Mouse (Mus musculus): Measurements from ENCODE around the gene Tbc1d10a. TPM values are rescaled to one million over a fixed set of nuclear protein-coding genes. Genes with fewer than 3 reads are reported as not detected.
"Not testable (repeated sequence)": the region's sequence is repeated elsewhere in the genome, so short reads cannot be mapped to it uniquely, and the experiment has no call there.

The Tbc1d10a gene
- polyA plus RNA-seq, 1 experiment from 2014 or later, result 35.0 TPM

GRCm38 (mm10) chr11:4158676-4159075, 27.9 kb upstream of the Tbc1d10a start:
- Histone ChIP-seq H3K4me1 (peaks cover 37% of the 10 kb centered on the region), H3K9ac (no peak overlapping the region), H3K27ac (no peak overlapping the region), H3K36me3 (replicated peaks) (peaks cover 9% of the 10 kb centered on the region; the same call in 1 of the 2 replicates), H3K4me2 (no peak overlapping the region), H3K4me3 (no peak overlapping the region), H3K9me3 (no peaks in the 10 kb centered on the region), H3K27me3 (replicated peaks) (no peaks in the 10 kb centered on the region)
- 91% methylated on average over 3 of the region's 3 CpGs for WGBS
- no peak for ATAC-seq (replicated peaks)

GRCm38 (mm10) chr11:4159808-4160708, 26.5 kb upstream of the Tbc1d10a start, which contains the start of the genes Ccdc157 and Sf3a1:
TSS of gene Ccdc157 (minus strand) at chr11:4160293.
TSS of gene Sf3a1 (plus strand) at chr11:4160350.
- peak within 1 kb of the TSS; percentile 89 for H3K9ac ChIP-seq
- peak within 1 kb of the TSS; percentile 81 for H3K4me2 ChIP-seq
- peak within 1 kb of the TSS; percentile 94 for H3K27ac ChIP-seq
- H3K4me3 ChIP-seq, result peak within 1 kb of the TSS; percentile 88
- H3K4me1 ChIP-seq, result peaks cover 49% of the 10 kb centered on the region
- H3K27me3 ChIP-seq (replicated peaks), result no peaks in the 10 kb centered on the region
- ATAC-seq (replicated peaks), result peak; percentile 97
- H3K36me3 ChIP-seq (replicated peaks), result peaks cover 13% of the 10 kb centered on the region
- H3K9me3 ChIP-seq, result no peaks in the 10 kb centered on the region
- under 1% methylated on average over 54 of the region's 54 CpGs for WGBS

- peak overlapping the region; percentile 89 for H3K9ac ChIP-seq
- no peaks in the 10 kb centered on the region for H3K27me3 ChIP-seq (replicated peaks)
- WGBS, result 8% methylated on average over 15 of the region's 15 CpGs
- peak overlapping the region; percentile 88 for H3K4me3 ChIP-seq
- 0 out of 2 replicates have a peak, but pooled peaks have one; percentile 9 for ATAC-seq (replicated peaks)
- peaks cover 16% of the 10 kb centered on the region for H3K36me3 ChIP-seq (replicated peaks)
- H3K27ac ChIP-seq, result peak overlapping the region; percentile 94
- H3K4me2 ChIP-seq, result peak overlapping the region; percentile 81
- H3K4me1 ChIP-seq, result peaks cover 49% of the 10 kb centered on the region
- no peaks in the 10 kb centered on the region for H3K9me3 ChIP-seq
These were observed 25.7 kb upstream of the Tbc1d10a start for GRCm38 (mm10) chr11:4160758-4161480.

- ATAC-seq (replicated peaks), result no peak
- Histone ChIP-seq H3K27me3 (replicated peaks) (no peaks in the 10 kb centered on the region), H3K27ac (no peak overlapping the region), H3K4me2 (no peak overlapping the region), H3K4me1 (peaks cover 43% of the 10 kb centered on the region), H3K36me3 (replicated peaks) (peaks cover 48% of the 10 kb centered on the region), H3K4me3 (no peak overlapping the region), H3K9ac (no peak overlapping the region), H3K9me3 (no peaks in the 10 kb centered on the region)
- 94% methylated on average over 2 of the region's 2 CpGs for WGBS
These were observed 21.9 kb upstream of the Tbc1d10a start for GRCm38 (mm10) chr11:4164701-4165100.

- no peaks in the 10 kb centered on the region for H3K27me3 ChIP-seq (replicated peaks)
- H3K27ac ChIP-seq, result no peak overlapping the region
- 92% methylated on average over 7 of the region's 7 CpGs for WGBS
- H3K4me1 ChIP-seq, result peaks cover 31% of the 10 kb centered on the region
- H3K4me2 ChIP-seq, result no peak overlapping the region
- ATAC-seq (replicated peaks), result no peak
- H3K36me3 ChIP-seq (replicated peaks), result peaks cover 66% of the 10 kb centered on the region
- no peak overlapping the region for H3K9ac ChIP-seq
- no peak overlapping the region for H3K4me3 ChIP-seq
- H3K9me3 ChIP-seq, result no peaks in the 10 kb centered on the region
These were observed 20.0 kb upstream of the Tbc1d10a start for GRCm38 (mm10) chr11:4166467-4167090.

GRCm38 (mm10) chr11:4174586-4174985, 12.0 kb upstream of the Tbc1d10a start:
- H3K27ac ChIP-seq, result no peak overlapping the region
- ATAC-seq (replicated peaks), result 0 out of 2 replicates have a peak, but pooled peaks have one; percentile 37

GRCm38 (mm10) chr11:4177716-4178115, 8.9 kb upstream of the Tbc1d10a start:
- H3K4me1 ChIP-seq, result no peaks in the 10 kb centered on the region
- no peak for ATAC-seq (replicated peaks)
- WGBS, result 92% methylated on average over 4 of the region's 4 CpGs
- peaks cover 93% of the 10 kb centered on the region for H3K36me3 ChIP-seq (replicated peaks)
- no peak overlapping the region for H3K9ac ChIP-seq
- H3K27ac ChIP-seq, result no peak overlapping the region
- no peak overlapping the region for H3K4me3 ChIP-seq
- H3K4me2 ChIP-seq, result no peak overlapping the region
- no peaks in the 10 kb centered on the region for H3K9me3 ChIP-seq
- no peaks in the 10 kb centered on the region for H3K27me3 ChIP-seq (replicated peaks)

More at GRCm38 (mm10) chr11:4174586-4174985, 12.0 kb upstream of the Tbc1d10a start:
- H3K9ac ChIP-seq, result no peak overlapping the region
- H3K4me2 ChIP-seq, result no peak overlapping the region
- 78% methylated on average over 5 of the region's 5 CpGs for WGBS
- peaks cover 96% of the 10 kb centered on the region for H3K36me3 ChIP-seq (replicated peaks)
- H3K27me3 ChIP-seq (replicated peaks), result no peaks in the 10 kb centered on the region
- no peak overlapping the region for H3K4me3 ChIP-seq
- H3K4me1 ChIP-seq, result no peaks in the 10 kb centered on the region
- H3K9me3 ChIP-seq, result no peaks in the 10 kb centered on the region

GRCm38 (mm10) chr11:4182061-4182460, 4.5 kb upstream of the Tbc1d10a start:
- no peak overlapping the region for H3K27ac ChIP-seq

GRCm38 (mm10) chr11:4183511-4183910, 3.1 kb upstream of the Tbc1d10a start:
- H3K4me2 ChIP-seq, result no peak overlapping the region
- H3K4me3 ChIP-seq, result no peak overlapping the region
- H3K27me3 ChIP-seq (replicated peaks), result no peaks in the 10 kb centered on the region
- no peak overlapping the region for H3K9ac ChIP-seq
- no peak for ATAC-seq (replicated peaks)
- peaks cover 15% of the 10 kb centered on the region for H3K4me1 ChIP-seq
- no peak overlapping the region for H3K27ac ChIP-seq
- H3K36me3 ChIP-seq (replicated peaks), result peaks cover 42% of the 10 kb centered on the region
- no peaks in the 10 kb centered on the region for H3K9me3 ChIP-seq

More at GRCm38 (mm10) chr11:4182061-4182460, 4.5 kb upstream of the Tbc1d10a start:
- 9% methylated on average over 1 of the region's 1 CpGs for WGBS
- H3K9me3 ChIP-seq, result no peaks in the 10 kb centered on the region
- H3K4me1 ChIP-seq, result peaks cover under 1% of the 10 kb centered on the region; the same call in 1 of the 2 replicates
- H3K27me3 ChIP-seq (replicated peaks), result no peaks in the 10 kb centered on the region
- peaks cover 56% of the 10 kb centered on the region for H3K36me3 ChIP-seq (replicated peaks)
- H3K9ac ChIP-seq, result no peak overlapping the region
- no peak overlapping the region for H3K4me3 ChIP-seq
- ATAC-seq (replicated peaks), result no peak
- no peak overlapping the region for H3K4me2 ChIP-seq

GRCm38 (mm10) chr11:4184251-4184952, 2.2 kb upstream of the Tbc1d10a start:
- H3K9ac ChIP-seq, result no peak overlapping the region
- no peak overlapping the region for H3K4me2 ChIP-seq
- no peaks in the 10 kb centered on the region for H3K27me3 ChIP-seq (replicated peaks)
- no peak overlapping the region for H3K4me3 ChIP-seq
- peaks cover 33% of the 10 kb centered on the region for H3K36me3 ChIP-seq (replicated peaks)
- H3K27ac ChIP-seq, result no peak overlapping the region; the same call in 1 of the 2 replicates
- no peak for ATAC-seq (replicated peaks)
- WGBS, result 79% methylated on average over 4 of the region's 4 CpGs
- H3K9me3 ChIP-seq, result no peaks in the 10 kb centered on the region
- peaks cover 16% of the 10 kb centered on the region for H3K4me1 ChIP-seq

- not testable (repeated sequence) for H3K4me2 ChIP-seq; H3K27ac ChIP-seq; H3K9ac ChIP-seq; ATAC-seq (replicated peaks); H3K27me3 ChIP-seq (replicated peaks); H3K9me3 ChIP-seq; H3K4me3 ChIP-seq
- WGBS, result 92% methylated on average over 6 of the region's 6 CpGs
- H3K36me3 ChIP-seq (replicated peaks), result peaks cover 23% of the 10 kb centered on the region
- H3K4me1 ChIP-seq, result peaks cover 18% of the 10 kb centered on the region
These were observed 1.1 kb upstream of the Tbc1d10a start for GRCm38 (mm10) chr11:4185480-4185879.
